Mouse (Mus musculus) WW6 (cell line): ENCODE measurements around the gene Gm4340.
"Not testable (repeated sequence)": the region's sequence is repeated elsewhere in the genome, so short reads cannot be mapped to it uniquely, and the experiment has no call there.

Experiments
- DNase-seq: peaks from one replicate; pipeline ENCODE4 v3.0.0-alpha.2; 2013; ENCODE audit warnings: low read depth, low spot score

Gene Gm4340

GRCm38 (mm10) chr10:104193742-104194141 is at the start of gene Gm4340:
Gm4340 (plus strand) TSS chr10:104194042.
- not testable (repeated sequence) for DNase-seq

GRCm38 (mm10) chr10:104151197-104151596 is 42.6 kb upstream of the Gm4340 start, which contains the start of gene Gm6763:
Gm6763 (plus strand) TSS chr10:104151497.
- DNase-seq, result not testable (repeated sequence)

- not testable (repeated sequence) for DNase-seq
Measured at GRCm38 (mm10) chr10:104159706-104160105, 34.1 kb upstream of the Gm4340 start, which contains the start of gene Gm8764. Gm8764 (plus strand) TSS chr10:104160006.

GRCm38 (mm10) chr10:104168215-104168614 is 25.6 kb upstream of the Gm4340 start, which contains the start of gene Gm21304:
Gm21304 (plus strand) TSS chr10:104168515.
- not testable (repeated sequence) for DNase-seq

GRCm38 (mm10) chr10:104176724-104177123 is 17.1 kb upstream of the Gm4340 start, which contains the start of gene Gm21312:
Gm21312 (plus strand) TSS chr10:104177024.
- DNase-seq, result not testable (repeated sequence)

- not testable (repeated sequence) for DNase-seq
Measured at GRCm38 (mm10) chr10:104185233-104185632, 8.6 kb upstream of the Gm4340 start, which contains the start of gene Gm20765. Gm20765 (plus strand) TSS chr10:104185533.

GRCm38 (mm10) chr10:104209655-104210054 is 15.8 kb downstream of the Gm4340 start:
- DNase-seq, result no peak

- no peak for DNase-seq
Measured at GRCm38 (mm10) chr10:104210268-104210990, 16.6 kb downstream of the Gm4340 start.

- DNase-seq, result no peak
Measured at GRCm38 (mm10) chr10:104214527-104214926, 20.7 kb downstream of the Gm4340 start.

- no peak for DNase-seq
Measured at GRCm38 (mm10) chr10:104220303-104221021, 26.6 kb downstream of the Gm4340 start.
